Mouse (Mus musculus): ENCODE results near the gene Dbh.

DNA sequence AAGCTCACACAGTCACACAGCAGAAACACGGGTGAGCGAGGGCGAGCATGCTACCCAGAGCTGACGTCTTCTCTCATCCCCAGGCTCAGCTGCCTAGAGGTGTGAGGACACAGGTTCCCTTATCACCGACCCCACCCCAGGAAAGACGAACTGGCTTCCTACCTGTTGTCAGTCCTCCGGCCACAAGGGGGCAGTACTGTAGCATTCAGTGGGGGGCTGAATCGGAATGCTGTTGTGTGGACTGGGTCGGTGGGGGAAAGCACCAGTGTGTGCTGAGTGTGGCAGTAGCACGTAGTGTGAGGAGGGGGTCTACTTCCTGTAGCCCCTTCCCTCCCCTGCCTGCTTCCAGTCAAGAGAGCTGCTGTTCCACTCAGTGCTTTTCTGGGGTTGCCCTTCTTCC, 39.1 kb upstream of the Dbh start:
- TF ChIP-seq GATA1 (IDR thresholded peaks at IDR 0.05; ENCODE audit: borderline replicate concordance, low read length): no peak
- no peak for TF ChIP-seq FLI1 (IDR thresholded peaks at IDR 0.05; ENCODE audit: low read length)
